Mouse (Mus musculus) left cerebral cortex, postnatal 10 days (tissue): ENCODE measurements around the gene Schip1. TPM values are rescaled to one million over a fixed set of nuclear protein-coding genes. Genes with fewer than 3 reads are reported as not detected.

ENCODE experiments used
- DNase-seq, 2 experiments: peaks; one replicate each; pipeline ENCODE4 v3.0.0; 2021 to 2022; ENCODE audit warnings: low spot score in 2 of 2, mixed read lengths in 1 of 2; ENCODE audit errors: extremely low spot score in 1 of 2
- intact Hi-C: fragments of 180-260 bp; cut with DNase I; formaldehyde crosslinking; loops from one replicate; pipeline ENCODE4 v1.15.1; 2025
- total RNA-seq, 2 experiments: library from RNA; stranded (reverse); gene quantifications; 2 replicates each; pipeline ENCODE4 v1.2.3; 2021

Schip1 gene
- total RNA-seq, 2 experiments from 2014 or later = 182 to 193 TPM

- intact Hi-C loops = no loop called here
Measured at GRCm38 (mm10) chr3:68428081-68428480, 363.5 kb downstream of the Schip1 start.

GRCm38 (mm10) chr3:68434435-68434834, 369.8 kb downstream of the Schip1 start:
- no peak for DNase-seq
- intact Hi-C loops = no loop called here

More at GRCm38 (mm10) chr3:68428081-68428480, 363.5 kb downstream of the Schip1 start:
- DNase-seq = no peak

- intact Hi-C loops = no loop called here
- no peak for DNase-seq
Measured at GRCm38 (mm10) chr3:68434897-68435296, 370.3 kb downstream of the Schip1 start.

GRCm38 (mm10) chr3:68448480-68448879, 383.9 kb downstream of the Schip1 start:
- no peak for DNase-seq
- intact Hi-C loops = no loop called here

- intact Hi-C loops = no loop called here
- no peak for DNase-seq
Measured at GRCm38 (mm10) chr3:68451634-68452033, 387.0 kb downstream of the Schip1 start.

- intact Hi-C loops = no loop called here
Measured at GRCm38 (mm10) chr3:68453266-68453665, 388.7 kb downstream of the Schip1 start.

GRCm38 (mm10) chr3:68453719-68454455, 389.3 kb downstream of the Schip1 start:
- DNase-seq = no peak
- intact Hi-C loops = no loop called here

More at GRCm38 (mm10) chr3:68453266-68453665, 388.7 kb downstream of the Schip1 start:
- DNase-seq = no peak

GRCm38 (mm10) chr3:68466643-68467042, 402.0 kb downstream of the Schip1 start:
- DNase-seq = peak in 1 of 2 experiments; percentile 62
- intact Hi-C loops = no loop called here

GRCm38 (mm10) chr3:68467941-68468687, 403.5 kb downstream of the Schip1 start:
- no peak for DNase-seq
- intact Hi-C loops = no loop called here

GRCm38 (mm10) chr3:68469643-68470042, 405.0 kb downstream of the Schip1 start:
- intact Hi-C loops = no loop called here

GRCm38 (mm10) chr3:68470061-68470460, 405.5 kb downstream of the Schip1 start:
- DNase-seq = no peak
- intact Hi-C loops = no loop called here

More at GRCm38 (mm10) chr3:68469643-68470042, 405.0 kb downstream of the Schip1 start:
- DNase-seq = no peak

- DNase-seq = no peak
- intact Hi-C loops = no loop called here
Measured at GRCm38 (mm10) chr3:68470622-68471021, 406.0 kb downstream of the Schip1 start.

GRCm38 (mm10) chr3:68476336-68476735, 411.7 kb downstream of the Schip1 start:
- intact Hi-C loops = no loop called here
- no peak for DNase-seq

GRCm38 (mm10) chr3:68477478-68477877, 412.9 kb downstream of the Schip1 start:
- intact Hi-C loops = no loop called here
- DNase-seq = no peak

- intact Hi-C loops = no loop called here
- DNase-seq = no peak
Measured at GRCm38 (mm10) chr3:68479266-68479665, 414.7 kb downstream of the Schip1 start.

- intact Hi-C loops = no loop called here
- no peak for DNase-seq
Measured at GRCm38 (mm10) chr3:68483517-68483916, 418.9 kb downstream of the Schip1 start.

GRCm38 (mm10) chr3:68484021-68484420, 419.4 kb downstream of the Schip1 start:
- intact Hi-C loops = no loop called here

GRCm38 (mm10) chr3:68484561-68484960, 420.0 kb downstream of the Schip1 start:
- no peak for DNase-seq
- intact Hi-C loops = no loop called here

More at GRCm38 (mm10) chr3:68484021-68484420, 419.4 kb downstream of the Schip1 start:
- DNase-seq = no peak

GRCm38 (mm10) chr3:68487621-68488020, 423.0 kb downstream of the Schip1 start:
- DNase-seq = no peak
- intact Hi-C loops = no loop called here

- no peak for DNase-seq
Measured at GRCm38 (mm10) chr3:68488316-68488715, 423.7 kb downstream of the Schip1 start.

More at GRCm38 (mm10) chr3:68488316-68488715, 423.7 kb downstream of the Schip1 start:
- intact Hi-C loops = no loop called here
